ENCODE assay signal across 23 mouse cellular contexts in genomic region chr7:115895831-115896230, GRCm38 (mm10).
DNase-seq lines count a peak whose midpoint lies in the region; ATAC-seq and TF ChIP-seq lines count a peak whose summit lies in the region.
"Had no signal": no experiment of that assay in that cellular context is flagged by ENCODE, and none has a peak within 500 bp of the region (broad histone marks: within the 10 kb centered on the region; RNA-seq: fewer than 3 reads in every experiment).

No protein-coding gene starts in this region.

- ATAC-seq in lung, postnatal 0 days, result no peak
- ATAC-seq in liver, embryonic 12.5 days, result peak; percentile 50
- ATAC-seq in liver, embryonic 16.5 days (ENCODE audit: low read depth), result peak; percentile 55
- ATAC-seq in kidney, embryonic 16.5 days (ENCODE audit: low FRiP score, low TSS enrichment), result no peak
- ATAC-seq: CD4-positive, CD25-positive, alpha-beta regulatory T cell, adult 4 months; forebrain, embryonic 13.5 days had no signal

- no peaks in the 10 kb centered on the region for H3K9me3 ChIP-seq in lung, postnatal 0 days (ENCODE audit: low read length)
- H3K9me3 ChIP-seq in liver, embryonic 12.5 days (replicated peaks), result no peaks in the 10 kb centered on the region
- no peaks in the 10 kb centered on the region for H3K9me3 ChIP-seq in liver, embryonic 16.5 days (replicated peaks; ENCODE audit: control insufficient read depth, low read length)
- H3K9me3 ChIP-seq in hindbrain, embryonic 10.5 days, result no peaks in the 10 kb centered on the region
- no peaks in the 10 kb centered on the region for H3K9me3 ChIP-seq in kidney, embryonic 16.5 days (ENCODE audit: low read length)
- H3K9me3 ChIP-seq: embryonic facial prominence, embryonic 12.5 days; forebrain, embryonic 13.5 days; G1E had no signal

- no peaks in the 10 kb centered on the region for H3K36me3 ChIP-seq in lung, postnatal 0 days (ENCODE audit: insufficient read depth, low read length)
- no peaks in the 10 kb centered on the region for H3K36me3 ChIP-seq in liver, embryonic 12.5 days
- no peaks in the 10 kb centered on the region for H3K36me3 ChIP-seq in liver, embryonic 16.5 days (ENCODE audit: control insufficient read depth, insufficient read depth)
- no peaks in the 10 kb centered on the region for H3K36me3 ChIP-seq in hindbrain, embryonic 10.5 days
- no peaks in the 10 kb centered on the region for H3K36me3 ChIP-seq in kidney, embryonic 16.5 days (ENCODE audit: insufficient read depth, low read length)
- H3K36me3 ChIP-seq: embryonic facial prominence, embryonic 12.5 days; G1E had no signal

- H3K4me3 ChIP-seq in lung, postnatal 0 days (ENCODE audit: low read depth, low read length), result no peak overlapping the region
- H3K4me3 ChIP-seq in liver, embryonic 12.5 days, result no peak overlapping the region
- H3K4me3 ChIP-seq in liver, embryonic 16.5 days (ENCODE audit: low read depth, low read length), result no peak overlapping the region
- no peak overlapping the region for H3K4me3 ChIP-seq in hindbrain, embryonic 10.5 days
- H3K4me3 ChIP-seq in kidney, embryonic 16.5 days (ENCODE audit: low read length), result no peak overlapping the region
- H3K4me3 ChIP-seq: embryonic facial prominence, embryonic 12.5 days; forebrain, embryonic 13.5 days; gastrocnemius, adult 2 months had no signal

- 52% methylated on average over 6 of the region's 6 CpGs for WGBS in lung, postnatal 0 days
- WGBS in liver, embryonic 12.5 days (ENCODE audit: insufficient replicate concordance), result 43% methylated on average over 6 of the region's 6 CpGs
- WGBS in liver, embryonic 16.5 days (ENCODE audit: insufficient replicate concordance), result 37% methylated on average over 6 of the region's 6 CpGs
- 89% methylated on average over 6 of the region's 6 CpGs for WGBS in hindbrain, embryonic 10.5 days
- WGBS in kidney, embryonic 16.5 days, result 84% methylated on average over 6 of the region's 6 CpGs

- no peaks in the 10 kb centered on the region for H3K27me3 ChIP-seq in lung, postnatal 0 days (replicated peaks; ENCODE audit: insufficient read depth, low read length)
- H3K27me3 ChIP-seq in liver, embryonic 12.5 days (replicated peaks), result no peaks in the 10 kb centered on the region
- H3K27me3 ChIP-seq in liver, embryonic 16.5 days (ENCODE audit: control insufficient read depth, insufficient read depth, low read depth, low read length), result no peaks in the 10 kb centered on the region
- no peaks in the 10 kb centered on the region; the same call in 1 of the 2 replicates for H3K27me3 ChIP-seq in hindbrain, embryonic 10.5 days (ENCODE audit: insufficient read depth, poor library complexity, severe bottlenecking)
- H3K27me3 ChIP-seq in kidney, embryonic 16.5 days (ENCODE audit: insufficient read depth, low read length), result no peaks in the 10 kb centered on the region
- H3K27me3 ChIP-seq: forebrain, embryonic 13.5 days had no signal

- no peak overlapping the region for H3K4me2 ChIP-seq in lung, postnatal 0 days (replicated peaks; ENCODE audit: low read depth, low read length)
- no peak overlapping the region for H3K4me2 ChIP-seq in liver, embryonic 12.5 days
- H3K4me2 ChIP-seq in liver, embryonic 16.5 days (ENCODE audit: low read depth, low read length), result peak overlapping the region; percentile 61; the same call in 1 of the 2 replicates
- no peak overlapping the region for H3K4me2 ChIP-seq in kidney, embryonic 16.5 days (replicated peaks; ENCODE audit: low read depth, low read length)
- H3K4me2 ChIP-seq: embryonic facial prominence, embryonic 12.5 days; forebrain, embryonic 13.5 days; hindbrain, embryonic 14.5 days had no signal

- TF ChIP-seq EP300 in lung, postnatal 0 days (IDR thresholded peaks at IDR 0.05), result no peak

- no peak overlapping the region for H3K27ac ChIP-seq in lung, postnatal 0 days (ENCODE audit: low read length)
- H3K27ac ChIP-seq in liver, embryonic 12.5 days, result peak overlapping the region; percentile 95
- H3K27ac ChIP-seq in liver, embryonic 16.5 days (ENCODE audit: low read length), result peak overlapping the region; percentile 95
- no peak overlapping the region for H3K27ac ChIP-seq in hindbrain, embryonic 10.5 days
- no peak overlapping the region for H3K27ac ChIP-seq in kidney, embryonic 16.5 days (ENCODE audit: low read length)
- H3K27ac ChIP-seq: embryonic facial prominence, embryonic 12.5 days; forebrain, embryonic 13.5 days; gastrocnemius, adult 2 months; hindbrain, embryonic 14.5 days had no signal

- no peak for TF ChIP-seq CTCF in lung, postnatal 0 days (IDR thresholded peaks at IDR 0.05)

- H3K4me1 ChIP-seq in lung, postnatal 0 days (ENCODE audit: insufficient read depth, low read depth, low read length), result no peaks in the 10 kb centered on the region
- H3K4me1 ChIP-seq in liver, embryonic 12.5 days, result peaks cover 52% of the 10 kb centered on the region
- peaks cover 31% of the 10 kb centered on the region for H3K4me1 ChIP-seq in liver, embryonic 16.5 days (ENCODE audit: control insufficient read depth, low read depth, low read length)
- H3K4me1 ChIP-seq in hindbrain, embryonic 10.5 days (replicated peaks), result peaks cover 8% of the 10 kb centered on the region
- no peaks in the 10 kb centered on the region for H3K4me1 ChIP-seq in kidney, embryonic 16.5 days (ENCODE audit: insufficient read depth, low read length)
- H3K4me1 ChIP-seq: embryonic facial prominence, embryonic 12.5 days had no signal

- peak; percentile 31 for DNase-seq in lung, postnatal 0 days (ENCODE audit: low spot score)
- DNase-seq in lung, postnatal 25 days (ENCODE audit: low spot score), result no peak
- DNase-seq in adrenal gland, postnatal 4 days (ENCODE audit: low spot score in 2 of 2), result no peak
- DNase-seq in layer of hippocampus, adult 18-20 months (ENCODE audit: low spot score in 2 of 2), result no peak
- DNase-seq in hindbrain, embryonic 10.5 days (ENCODE audit: low spot score), result no peak
- DNase-seq: adrenal gland, adult 8-10 months; adrenal gland, postnatal 36 days; B cell, adult 2 months; cerebellum, adult 2 months; cerebellum, postnatal 10 days; gastrocnemius, adult 2 months; gastrocnemius, postnatal 25 days; heart, adult 11 months; heart, postnatal 10 days; heart, postnatal 4 days had no signal

- no peak overlapping the region for H3K9ac ChIP-seq in lung, postnatal 0 days (replicated peaks; ENCODE audit: low read depth)
- no peak overlapping the region for H3K9ac ChIP-seq in liver, embryonic 12.5 days
- no peak overlapping the region for H3K9ac ChIP-seq in liver, embryonic 16.5 days (ENCODE audit: low read depth, low read length)
- H3K9ac ChIP-seq in kidney, embryonic 16.5 days (replicated peaks; ENCODE audit: low read length), result no peak overlapping the region
- H3K9ac ChIP-seq: embryonic facial prominence, embryonic 12.5 days; forebrain, embryonic 13.5 days; hindbrain, embryonic 14.5 days had no signal

Comparison
In these comparisons a context has a peak if more than half of its experiments do, and no peak if none do; other contexts are left out.
1. ATAC-seq: peak in liver, embryonic 12.5 days (single experiment) and liver, embryonic 16.5 days (single experiment); none in lung, postnatal 0 days (single experiment) and kidney, embryonic 16.5 days (single experiment).
2. H3K27ac ChIP-seq: peak in liver, embryonic 12.5 days (single experiment) and liver, embryonic 16.5 days (single experiment); none in lung, postnatal 0 days (single experiment), hindbrain, embryonic 10.5 days (single experiment) and kidney, embryonic 16.5 days (single experiment).